Mouse (Mus musculus) kidney, postnatal 25 days (tissue): ENCODE data around the gene Plin3.
A peak's percentile ranks its signal among the peaks of the same experiment; 100 is the strongest.

Experiments used
- DNase-seq, 2 experiments: peaks; one replicate each; pipeline ENCODE4 v3.0.0; 2021; ENCODE audit warnings: mixed read lengths in 2 of 2

Gene Plin3

GRCm38 (mm10) chr17:56292531-56293222, at the start of gene Plin3:
TSS of gene Plin3 (minus strand) at chr17:56292873.
- DNase-seq: no peak

GRCm38 (mm10) chr17:56340717-56341116, 48.0 kb upstream of the Plin3 start:
- no peak for DNase-seq

- DNase-seq: peak in 1 of 2 experiments; percentile 64
These were observed 46.2 kb upstream of the Plin3 start for GRCm38 (mm10) chr17:56338909-56339308.

GRCm38 (mm10) chr17:56337791-56338190, 45.1 kb upstream of the Plin3 start:
- DNase-seq: no peak

- DNase-seq: peak; percentile 74 to 79
These were observed 44.5 kb upstream of the Plin3 start for GRCm38 (mm10) chr17:56337190-56337589.

GRCm38 (mm10) chr17:56332987-56333386, 40.3 kb upstream of the Plin3 start:
- DNase-seq: no peak

GRCm38 (mm10) chr17:56331256-56331655, 38.6 kb upstream of the Plin3 start:
- DNase-seq: no peak

- DNase-seq: no peak
These were observed 37.7 kb upstream of the Plin3 start for GRCm38 (mm10) chr17:56330345-56330744.

- DNase-seq: no peak
These were observed 36.6 kb upstream of the Plin3 start for GRCm38 (mm10) chr17:56329267-56329666.

GRCm38 (mm10) chr17:56326153-56327147, 33.8 kb upstream of the Plin3 start:
- DNase-seq: peak in 1 of 2 experiments; percentile 48

- peak; percentile 99 to 100 for DNase-seq
These were observed 32.9 kb upstream of the Plin3 start, which contains the start of gene Kdm4b for GRCm38 (mm10) chr17:56325450-56326152. TSS of gene Kdm4b (plus strand) at chr17:56326062.

- no peak for DNase-seq
These were observed 31.7 kb upstream of the Plin3 start for GRCm38 (mm10) chr17:56324419-56324818.

GRCm38 (mm10) chr17:56309191-56309945, 16.7 kb upstream of the Plin3 start:
- DNase-seq: no peak

GRCm38 (mm10) chr17:56308088-56308487, 15.4 kb upstream of the Plin3 start:
- DNase-seq: peak; percentile 68 to 88

- peak; percentile 64 to 74 for DNase-seq
These were observed 13.2 kb upstream of the Plin3 start for GRCm38 (mm10) chr17:56305826-56306225.

- DNase-seq: no peak
These were observed 12.5 kb upstream of the Plin3 start for GRCm38 (mm10) chr17:56305156-56305555.

- no peak for DNase-seq
These were observed 12.0 kb upstream of the Plin3 start for GRCm38 (mm10) chr17:56304718-56305117.

- peak; percentile 97 to 98 for DNase-seq
These were observed 11.3 kb upstream of the Plin3 start for GRCm38 (mm10) chr17:56303847-56304586.

GRCm38 (mm10) chr17:56303160-56303846, 10.6 kb upstream of the Plin3 start, which contains the start of gene Uhrf1:
TSS of gene Uhrf1 (plus strand) at chr17:56303321.
- DNase-seq: peak; percentile 82 to 93

- DNase-seq: peak; percentile 52 to 78
These were observed 9.8 kb upstream of the Plin3 start for GRCm38 (mm10) chr17:56302363-56302996.
